Mouse (Mus musculus) forebrain, embryonic 11.5 days (tissue): ENCODE data around the gene Cep152. TPM values are rescaled to one million over a fixed set of nuclear protein-coding genes. Genes with fewer than 3 reads are reported as not detected.

ENCODE experiments used
- ATAC-seq: fragments of 200-750 bp; cut with Nextera tagmentation; replicated peaks from 2 replicates; pipeline ENCODE4 v1.8.0; 2017; ENCODE audit warnings: moderate TSS enrichment; ENCODE audit not compliant: low FRiP score
- DNase-seq: peaks from one replicate; pipeline ENCODE4 v3.0.0-alpha.2; 2017; ENCODE audit warnings: low spot score
- H3K27ac ChIP-seq: fragments of 300-500 bp; sonication (generic); 2 replicates; pipeline ENCODE4 v1.5.1; 2014; ENCODE audit warnings: low read depth, low read length
- H3K27me3 ChIP-seq: fragments of 300-500 bp; sonication (generic); 2 replicates; pipeline ENCODE4 v1.6.1; 2014; ENCODE audit warnings: mild to moderate bottlenecking, low read length, mixed read lengths; ENCODE audit not compliant: control insufficient read depth, insufficient read depth
- H3K36me3 ChIP-seq: fragments of 300-500 bp; sonication (generic); 2 replicates; pipeline ENCODE4 v1.6.1; 2014; ENCODE audit warnings: mild to moderate bottlenecking, low read length, moderate library complexity, mixed read lengths; ENCODE audit not compliant: control insufficient read depth, insufficient read depth
- H3K4me1 ChIP-seq: fragments of 300-500 bp; sonication (generic); replicated peaks from 2 replicates; pipeline ENCODE4 v1.6.1; 2014; ENCODE audit warnings: low read length, mixed read lengths; ENCODE audit not compliant: control insufficient read depth, insufficient read depth
- H3K4me2 ChIP-seq: fragments of 300-500 bp; sonication (generic); 2 replicates; pipeline ENCODE4 v1.6.1; 2014; ENCODE audit warnings: low read depth, mild to moderate bottlenecking, low read length, moderate library complexity, mixed read lengths; ENCODE audit not compliant: severe bottlenecking
- H3K4me3 ChIP-seq: fragments of 300-500 bp; sonication (generic); 2 replicates; pipeline ENCODE4 v1.5.1; 2014; ENCODE audit warnings: low read depth, low read length
- H3K9ac ChIP-seq: fragments of 300-500 bp; sonication (generic); 2 replicates; pipeline ENCODE4 v1.6.1; 2014; ENCODE audit warnings: low read length
- H3K9me3 ChIP-seq: fragments of 300-500 bp; sonication (generic); 2 replicates; pipeline ENCODE4 v1.6.1; 2016; ENCODE audit warnings: low read length, mixed read lengths; ENCODE audit not compliant: control insufficient read depth
- WGBS: fragments of 180-500 bp; shearing (Covaris S2); extraction: QIAGEN DNeasy Blood & Tissue Kit; methylation state at CpG from one replicate; pipeline ENCODE4 v1.1.7; 2014; 5-methylcytosine and 5-hydroxymethylcytosine counted together
- polyA plus RNA-seq: library from polyadenylated mRNA; unstranded; fragments of >200 nt; fragmentation: Nextera tagmentation; extraction: Ambion mirVana; gene quantifications from 2 replicates; pipeline ENCODE4 v1.2.1, GENCODE M21; 2014

Cep152 gene
- polyA plus RNA-seq, 1 experiment from 2014 or later: 13.1 TPM

DNA sequence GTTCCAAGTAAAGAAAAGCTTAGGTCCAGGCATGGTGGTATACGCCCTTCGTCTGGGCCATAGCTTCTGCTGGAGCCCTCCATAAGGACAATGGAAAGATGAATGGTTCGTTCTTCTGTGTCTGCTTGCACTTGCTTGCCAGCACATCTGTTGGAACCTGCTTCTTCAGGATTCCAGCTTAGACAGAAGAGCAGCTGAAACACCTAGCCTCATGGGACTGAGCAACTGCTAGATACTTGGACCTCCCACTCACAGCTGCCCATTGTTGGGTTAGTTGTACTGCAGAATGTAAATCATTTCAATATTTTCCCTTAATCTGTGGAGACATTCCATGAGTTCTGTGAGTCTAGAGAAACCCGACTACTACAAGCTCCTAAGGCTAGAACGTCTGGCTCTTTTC, 25.1 kb upstream of the Cep152 start:
- Histone ChIP-seq H3K27ac (no peak overlapping the region), H3K9me3 (no peaks in the 10 kb centered on the region), H3K36me3 (no peaks in the 10 kb centered on the region), H3K27me3 (no peaks in the 10 kb centered on the region), H3K4me1 (no peaks in the 10 kb centered on the region), H3K9ac (no peak overlapping the region), H3K4me3 (no peak overlapping the region), H3K4me2 (no peak overlapping the region)
- no peak for ATAC-seq
- 90% methylated on average over 5 of the region's 5 CpGs for WGBS
- no peak for DNase-seq

DNA sequence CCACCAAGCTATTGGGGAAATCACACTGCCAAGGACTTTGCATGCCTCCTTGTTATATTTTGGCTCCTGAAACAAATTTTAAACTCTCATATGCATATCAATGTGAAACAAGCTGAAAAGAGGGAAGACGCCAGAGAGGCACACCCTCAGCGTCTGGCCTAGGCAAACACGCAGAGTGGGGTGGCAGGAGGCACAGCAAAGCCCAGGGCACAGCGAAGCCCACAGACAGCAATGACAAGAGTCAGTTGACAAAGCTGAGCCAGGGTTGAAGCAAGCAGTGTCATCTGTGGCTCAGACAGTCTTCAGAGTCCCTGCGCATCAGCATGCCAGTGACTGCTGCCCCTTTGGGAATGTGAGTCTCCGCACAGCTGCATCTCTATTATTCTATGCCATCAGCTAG, 20.0 kb upstream of the Cep152 start:
- Histone ChIP-seq H3K4me3 (no peak overlapping the region), H3K36me3 (no peaks in the 10 kb centered on the region), H3K27ac (no peak overlapping the region), H3K27me3 (no peaks in the 10 kb centered on the region), H3K4me1 (no peaks in the 10 kb centered on the region), H3K9me3 (no peaks in the 10 kb centered on the region), H3K9ac (no peak overlapping the region), H3K4me2 (no peak overlapping the region)
- ATAC-seq (no peak), DNase-seq (no peak)
- WGBS: 80% methylated on average over 6 of the region's 6 CpGs

DNA sequence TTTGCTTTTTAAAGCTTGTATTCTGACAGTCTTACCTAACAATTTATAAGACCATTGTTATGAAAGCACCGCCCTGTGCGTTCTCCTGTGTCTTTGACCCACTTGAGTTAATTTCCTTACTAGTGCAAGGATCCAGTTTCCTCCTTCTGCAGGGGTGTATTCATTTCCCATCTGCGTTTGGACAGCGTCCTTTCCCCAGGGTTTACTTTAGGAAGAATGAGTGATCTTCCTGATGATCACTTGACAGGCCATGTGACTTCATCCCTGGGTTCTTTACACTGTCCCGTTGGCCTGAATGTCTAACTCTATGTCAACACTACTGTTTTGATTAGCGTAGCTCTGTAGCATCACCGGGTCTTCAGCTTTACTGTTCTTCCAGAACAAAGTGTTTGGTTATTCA, 12.4 kb upstream of the Cep152 start:
- Histone ChIP-seq H3K27ac (no peak overlapping the region), H3K27me3 (no peaks in the 10 kb centered on the region), H3K4me2 (no peak overlapping the region), H3K4me1 (no peaks in the 10 kb centered on the region), H3K9ac (no peak overlapping the region), H3K36me3 (no peaks in the 10 kb centered on the region), H3K9me3 (no peaks in the 10 kb centered on the region), H3K4me3 (no peak overlapping the region)
- DNase-seq: no peak
- no peak for ATAC-seq
- 89% methylated on average over 7 of the region's 7 CpGs for WGBS

DNA sequence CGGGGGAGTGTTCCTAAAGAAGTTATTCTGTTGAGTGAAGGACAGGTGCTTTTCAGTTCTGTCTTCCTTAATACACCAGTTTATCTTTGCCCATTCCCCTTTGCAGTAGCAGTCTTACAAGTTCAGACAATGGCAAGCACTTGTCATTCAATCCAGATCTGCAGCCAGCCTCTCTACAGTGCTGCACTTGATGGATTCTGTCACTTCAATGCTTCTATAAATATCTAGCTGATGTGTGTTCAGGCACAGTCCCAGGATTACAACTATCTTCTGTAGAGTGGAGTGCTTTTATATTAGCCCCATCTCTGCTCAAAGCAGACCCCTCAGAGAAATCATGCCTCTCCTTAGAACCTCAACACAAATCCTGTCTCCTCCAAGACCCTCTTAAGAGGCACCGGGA, 5.1 kb upstream of the Cep152 start:
- H3K9me3 ChIP-seq: no peaks in the 10 kb centered on the region
- no peaks in the 10 kb centered on the region for H3K4me1 ChIP-seq
- no peak overlapping the region for H3K4me3 ChIP-seq
- H3K4me2 ChIP-seq: no peak overlapping the region
- WGBS: 90% methylated on average over 2 of the region's 2 CpGs
- no peak overlapping the region for H3K27ac ChIP-seq
- H3K36me3 ChIP-seq: no peaks in the 10 kb centered on the region
- H3K9ac ChIP-seq: no peak overlapping the region
- DNase-seq (no peak), ATAC-seq (no peak)
- H3K27me3 ChIP-seq: no peaks in the 10 kb centered on the region

DNA sequence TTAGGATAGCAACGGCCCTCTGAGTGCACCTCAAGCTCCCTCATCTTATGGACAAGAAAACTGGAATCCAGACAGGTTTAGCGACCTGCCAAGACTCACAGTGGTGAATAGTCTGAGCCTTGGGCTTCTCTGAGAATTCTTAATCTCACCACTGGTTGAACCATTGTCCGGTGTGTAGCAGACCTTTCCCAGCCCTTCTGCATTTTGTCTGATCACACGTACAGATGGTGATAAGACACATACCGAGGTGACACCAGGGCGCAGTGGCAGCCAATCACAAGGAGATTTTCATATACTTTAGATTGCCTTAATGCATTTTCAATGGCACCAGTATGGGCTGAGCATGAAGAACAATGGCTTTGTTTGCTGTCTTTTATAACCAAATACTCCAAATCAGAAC, 3.6 kb upstream of the Cep152 start:
- Histone ChIP-seq H3K9me3 (no peaks in the 10 kb centered on the region), H3K4me2 (no peak overlapping the region), H3K9ac (no peak overlapping the region), H3K27me3 (no peaks in the 10 kb centered on the region), H3K4me3 (no peak overlapping the region), H3K4me1 (no peaks in the 10 kb centered on the region), H3K36me3 (no peaks in the 10 kb centered on the region), H3K27ac (no peak overlapping the region)
- 84% methylated on average over 6 of the region's 6 CpGs for WGBS
- no peak for ATAC-seq
- DNase-seq: no peak

DNA sequence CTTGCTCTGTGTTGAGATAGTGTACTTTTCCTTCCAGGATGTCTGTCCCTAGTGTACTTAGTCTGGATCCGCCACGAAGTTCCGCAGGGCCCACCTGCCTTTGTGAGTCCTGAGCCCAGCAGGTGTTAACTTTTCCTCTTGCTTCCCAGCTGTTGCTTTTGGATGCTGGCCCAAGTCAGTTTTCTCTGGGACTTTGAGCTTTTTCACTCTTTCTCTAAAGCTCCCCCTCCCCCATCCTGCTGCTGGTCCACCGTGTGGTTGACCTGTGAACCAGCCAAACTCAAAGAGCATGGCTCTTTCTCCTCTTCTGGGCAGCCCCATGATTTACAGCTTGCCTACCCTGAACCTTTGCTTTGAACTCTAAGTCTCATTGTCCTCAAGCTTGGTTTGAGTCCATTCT, 1.6 kb upstream of the Cep152 start:
- DNase-seq (no peak), ATAC-seq (no peak)
- no peaks in the 10 kb centered on the region for H3K36me3 ChIP-seq
- H3K4me1 ChIP-seq: no peaks in the 10 kb centered on the region; the same call in 1 of the 2 replicates
- H3K9ac ChIP-seq: no peak overlapping the region
- H3K4me3 ChIP-seq: no peak overlapping the region
- 90% methylated on average over 4 of the region's 4 CpGs for WGBS
- H3K27me3 ChIP-seq: no peaks in the 10 kb centered on the region
- H3K9me3 ChIP-seq: no peaks in the 10 kb centered on the region
- no peak overlapping the region for H3K4me2 ChIP-seq
- no peak overlapping the region for H3K27ac ChIP-seq

DNA sequence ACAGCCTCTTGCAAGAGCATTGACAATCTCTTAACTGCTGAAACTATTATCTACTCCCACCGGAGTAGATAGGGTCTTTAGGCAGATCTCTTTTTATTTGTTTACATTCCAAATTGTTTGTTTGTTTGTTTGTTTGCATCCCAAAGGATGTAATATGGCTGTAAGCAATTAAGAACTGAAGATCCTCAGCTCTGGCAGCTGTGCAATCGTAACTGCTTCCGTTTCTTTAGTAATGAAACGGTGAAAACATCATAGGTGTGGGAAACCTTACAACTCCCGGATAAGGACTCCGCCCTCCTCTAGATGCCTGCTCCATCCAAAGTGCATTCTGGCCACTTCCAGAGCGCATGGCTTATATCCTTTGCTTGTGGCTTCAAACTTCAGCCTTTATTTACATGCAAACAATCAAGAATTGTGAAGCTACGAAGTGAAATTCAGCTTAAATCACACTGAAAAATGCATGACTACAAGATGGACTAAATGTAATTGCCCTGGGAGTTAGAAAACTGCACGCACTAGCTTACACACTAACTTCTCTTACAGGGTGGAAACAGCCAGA, 707 bp downstream of the Cep152 start:
- Histone ChIP-seq H3K27ac (no peak overlapping the region), H3K27me3 (no peaks in the 10 kb centered on the region), H3K36me3 (no peaks in the 10 kb centered on the region; the same call in 1 of the 2 replicates), H3K9me3 (no peaks in the 10 kb centered on the region), H3K4me1 (peaks cover 6% of the 10 kb centered on the region; the same call in 1 of the 2 replicates), H3K4me3 (peak overlapping the region; percentile 87), H3K9ac (peak overlapping the region; percentile 82), H3K4me2 (peak overlapping the region; percentile 57)
- ATAC-seq (no peak), DNase-seq (no peak)
- 18% methylated on average over 9 of the region's 9 CpGs for WGBS

DNA sequence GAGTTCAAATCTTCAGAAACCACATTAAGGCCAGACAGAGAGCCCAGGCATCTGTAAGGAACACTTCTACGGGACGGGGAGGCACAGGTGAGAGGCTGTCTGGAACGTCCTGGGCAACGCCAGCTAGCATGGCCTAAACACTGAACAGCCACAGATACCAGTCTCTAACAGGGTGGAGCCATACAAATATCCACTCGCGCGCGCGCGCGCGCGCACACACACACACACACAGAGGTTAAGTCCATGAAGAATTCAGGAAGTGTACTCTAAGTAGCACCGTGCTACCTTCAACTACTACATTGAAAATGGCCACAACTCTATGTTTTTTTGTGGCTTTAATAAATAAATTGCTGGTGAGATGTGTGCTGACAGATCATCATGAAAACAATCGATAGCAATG, 1.7 kb downstream of the Cep152 start:
- no peak for ATAC-seq
- Histone ChIP-seq H3K9me3 (no peaks in the 10 kb centered on the region), H3K4me3 (no peak overlapping the region; the same call in 1 of the 2 replicates), H3K4me1 (peaks cover 6% of the 10 kb centered on the region; the same call in 1 of the 2 replicates), H3K27ac (no peak overlapping the region), H3K36me3 (no peaks in the 10 kb centered on the region; the same call in 1 of the 2 replicates), H3K27me3 (no peaks in the 10 kb centered on the region), H3K9ac (no peak overlapping the region), H3K4me2 (no peak overlapping the region; the same call in 1 of the 2 replicates)
- WGBS: 94% methylated on average over 15 of the region's 15 CpGs
- no peak for DNase-seq

DNA sequence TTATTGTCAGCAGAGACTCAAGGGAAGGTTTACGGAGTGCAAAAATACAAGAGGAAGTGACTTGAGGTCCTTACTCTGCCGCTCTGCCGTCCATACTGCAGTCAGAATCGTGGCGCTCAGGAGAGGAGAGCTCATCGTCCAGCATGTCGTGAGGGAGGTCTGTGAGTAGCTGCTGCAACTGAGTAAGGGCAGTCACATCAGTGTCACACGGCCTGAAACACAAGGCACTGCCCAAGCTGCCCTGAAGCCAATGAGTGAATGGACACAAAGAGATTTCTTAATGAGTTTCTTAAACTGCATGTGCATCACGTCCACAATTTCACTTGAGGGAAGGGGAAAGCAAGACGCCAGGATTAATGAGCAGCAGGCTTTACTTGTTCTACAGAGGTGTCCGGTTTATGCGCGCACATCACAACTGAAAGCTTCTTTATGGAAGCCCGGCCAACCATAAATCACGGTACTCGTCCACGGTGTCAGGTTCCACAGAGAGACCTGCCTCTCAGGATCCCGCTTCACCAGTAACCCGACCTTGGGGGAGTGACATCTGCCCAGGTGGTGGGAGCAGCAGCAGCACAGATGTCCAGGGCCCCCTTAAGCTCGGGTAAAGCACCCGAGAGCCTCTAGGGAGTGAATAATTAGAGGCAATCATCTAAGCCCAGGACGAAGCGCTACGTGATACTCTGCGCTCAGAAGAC, 4.6 kb downstream of the Cep152 start:
- H3K36me3 ChIP-seq: peaks cover 3% of the 10 kb centered on the region; the same call in 1 of the 2 replicates
- peak overlapping the region; percentile 27; the same call in 1 of the 2 replicates for H3K9ac ChIP-seq
- ATAC-seq (no peak), DNase-seq (peak; percentile 66)
- no peak overlapping the region for H3K4me3 ChIP-seq
- peaks cover 6% of the 10 kb centered on the region; the same call in 1 of the 2 replicates for H3K4me1 ChIP-seq
- peak overlapping the region; percentile 29; the same call in 1 of the 2 replicates for H3K4me2 ChIP-seq
- 30% methylated on average over 25 of the region's 25 CpGs for WGBS
- no peaks in the 10 kb centered on the region for H3K27me3 ChIP-seq
- H3K9me3 ChIP-seq: no peaks in the 10 kb centered on the region
- H3K27ac ChIP-seq: 0 out of 2 replicates have a peak overlapping the region, but pooled peaks have one; percentile 37
